Mouse (Mus musculus) retina, postnatal 1 day (tissue): ENCODE data around the gene Ppp1r3d.

ENCODE experiments used
- DNase-seq: peaks from one replicate; pipeline ENCODE4 v3.0.0-alpha.2; 2012

Gene Ppp1r3d

GRCm38 (mm10) chr2:178414261-178415149 lies at the start of gene Ppp1r3d, which contains the start of gene Fam217b:
TSS of gene Ppp1r3d (minus strand) at chr2:178414472.
TSS of gene Fam217b (plus strand) at chr2:178414524.
- peak; percentile 68 for DNase-seq

GRCm38 (mm10) chr2:178460353-178460752 lies 46.1 kb upstream of the Ppp1r3d start:
- no peak for DNase-seq

GRCm38 (mm10) chr2:178457414-178457813 lies 43.1 kb upstream of the Ppp1r3d start:
- no peak for DNase-seq

GRCm38 (mm10) chr2:178454664-178455516 lies 40.6 kb upstream of the Ppp1r3d start:
- DNase-seq, result peak; percentile 79

GRCm38 (mm10) chr2:178450961-178451360 lies 36.7 kb upstream of the Ppp1r3d start:
- DNase-seq, result no peak

GRCm38 (mm10) chr2:178450236-178450635 lies 36.0 kb upstream of the Ppp1r3d start:
- DNase-seq, result no peak

- no peak for DNase-seq
These were observed 35.1 kb upstream of the Ppp1r3d start for GRCm38 (mm10) chr2:178449386-178449785.

- DNase-seq, result no peak
These were observed 23.0 kb upstream of the Ppp1r3d start for GRCm38 (mm10) chr2:178437311-178437710.

- DNase-seq, result no peak
These were observed 19.6 kb upstream of the Ppp1r3d start for GRCm38 (mm10) chr2:178433903-178434302.

GRCm38 (mm10) chr2:178433495-178433894 lies 19.2 kb upstream of the Ppp1r3d start:
- no peak for DNase-seq

GRCm38 (mm10) chr2:178430231-178430630 lies 16.0 kb upstream of the Ppp1r3d start, which contains the start of gene Cdh26:
TSS of gene Cdh26 (plus strand) at chr2:178430531.
- no peak for DNase-seq

- no peak for DNase-seq
These were observed 15.2 kb upstream of the Ppp1r3d start for GRCm38 (mm10) chr2:178429426-178429825.

GRCm38 (mm10) chr2:178428676-178429075 lies 14.4 kb upstream of the Ppp1r3d start:
- no peak for DNase-seq

GRCm38 (mm10) chr2:178428183-178428582 lies 13.9 kb upstream of the Ppp1r3d start:
- DNase-seq, result no peak

- no peak for DNase-seq
These were observed 12.9 kb upstream of the Ppp1r3d start for GRCm38 (mm10) chr2:178427181-178427580.

- DNase-seq, result peak; percentile 58
These were observed 12.0 kb upstream of the Ppp1r3d start for GRCm38 (mm10) chr2:178426229-178426628.

GRCm38 (mm10) chr2:178423223-178423622 lies 9.0 kb upstream of the Ppp1r3d start:
- no peak for DNase-seq

GRCm38 (mm10) chr2:178422186-178422585 lies 7.9 kb upstream of the Ppp1r3d start:
- DNase-seq, result no peak

- peak; percentile 50 for DNase-seq
These were observed 7.3 kb upstream of the Ppp1r3d start for GRCm38 (mm10) chr2:178421603-178422002.

- no peak for DNase-seq
These were observed 6.3 kb upstream of the Ppp1r3d start for GRCm38 (mm10) chr2:178420576-178420975.

GRCm38 (mm10) chr2:178416970-178417369 lies 2.7 kb upstream of the Ppp1r3d start:
- no peak for DNase-seq

GRCm38 (mm10) chr2:178416427-178416826 lies 2.2 kb upstream of the Ppp1r3d start:
- no peak for DNase-seq

- DNase-seq, result no peak
These were observed 827 bp upstream of the Ppp1r3d start for GRCm38 (mm10) chr2:178415150-178415448.
